Mouse (Mus musculus): ENCODE data around the gene Gm10491. TPM values are rescaled to one million over a fixed set of nuclear protein-coding genes. Genes with fewer than 3 reads are reported as not detected.

Gm10491 gene
- polyA plus RNA-seq, 1 experiment from 2014 or later, result not detected

DNA sequence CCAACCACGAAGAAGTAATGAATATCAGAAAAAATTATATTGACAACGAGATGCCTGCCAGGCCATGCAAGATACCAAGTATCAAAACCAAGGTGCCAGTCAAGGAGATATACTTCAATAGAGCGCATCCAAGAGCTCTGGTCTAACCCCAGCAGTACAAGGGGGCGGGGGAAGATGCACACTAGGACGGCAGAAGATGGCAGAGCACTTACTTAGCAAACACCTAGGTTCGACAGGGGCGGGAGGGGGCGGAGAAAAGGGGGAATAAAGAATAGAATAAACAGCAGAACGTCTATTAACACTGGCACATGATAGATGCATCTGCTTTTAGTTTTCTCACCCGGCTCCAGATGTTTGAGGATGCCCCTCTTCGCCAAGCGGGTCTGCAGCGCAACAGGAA lies 9.4 kb downstream of the Gm10491 start:
- no peaks in the 10 kb centered on the region for H3K9me3 ChIP-seq (ENCODE audit: control insufficient read depth, low read length)
- peak overlapping the region; percentile 48 for H3K9ac ChIP-seq (ENCODE audit: low read length)
- H3K27ac ChIP-seq (ENCODE audit: low read length), result 0 out of 2 replicates have a peak overlapping the region, but pooled peaks have one; percentile 17
- H3K4me1 ChIP-seq (replicated peaks; ENCODE audit: control insufficient read depth, insufficient read depth, low read length), result peaks cover 7% of the 10 kb centered on the region; the same call in 1 of the 2 replicates
- 28% methylated on average over 13 of the region's 13 CpGs for WGBS
- H3K36me3 ChIP-seq (ENCODE audit: control insufficient read depth, insufficient read depth, low read length), result 0 out of 2 replicates have a peak, but pooled peaks cover 4% of the 10 kb centered on the region
- peak overlapping the region; percentile 68 for H3K4me3 ChIP-seq (ENCODE audit: low read length)
- no peak for ATAC-seq (ENCODE audit: low read depth)
- no peaks in the 10 kb centered on the region for H3K27me3 ChIP-seq (ENCODE audit: control insufficient read depth, insufficient read depth, low read depth, low read length)
- peak overlapping the region; percentile 64 for H3K4me2 ChIP-seq (ENCODE audit: low read depth, low read length)

DNA sequence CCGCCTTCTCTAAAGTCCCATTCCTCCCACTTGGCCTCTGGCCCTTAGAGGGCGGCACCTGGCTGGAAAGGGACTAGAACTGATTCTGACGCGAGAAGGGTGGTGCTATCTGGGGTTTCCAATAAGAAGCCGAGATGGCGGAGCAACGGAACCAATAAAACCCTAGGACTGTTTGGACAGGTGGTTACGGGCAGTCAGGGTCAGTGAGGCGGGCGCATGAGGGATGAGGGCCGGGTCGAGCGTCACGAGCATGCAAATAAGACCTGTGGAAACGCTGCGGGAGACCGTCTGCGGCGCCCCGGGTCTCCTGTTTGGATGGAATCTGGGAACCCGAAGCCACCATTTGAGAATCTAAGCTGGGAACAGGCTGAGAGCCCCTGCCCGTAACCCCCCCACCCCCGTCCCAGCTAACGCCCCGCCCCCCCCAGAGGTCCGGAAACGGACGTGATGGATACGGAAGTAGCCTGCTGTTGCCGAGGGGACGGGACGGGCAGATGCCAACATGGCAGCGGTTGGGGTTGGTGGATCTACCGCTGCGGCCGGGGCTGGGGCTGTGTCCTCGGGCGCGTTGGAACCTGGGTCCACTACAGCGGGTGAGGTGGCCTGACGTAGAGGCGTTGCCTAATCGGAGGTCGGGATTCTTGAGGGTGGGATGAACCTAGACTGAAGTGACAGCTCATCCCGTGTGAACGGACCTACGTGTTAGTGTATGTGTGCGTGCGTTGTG lies 23.6 kb downstream of the Gm10491 start, which contains the start of gene Slc35a2:
TSS of gene Slc35a2 (plus strand) at position 188 of the 727 bp plus-strand sequence.
- H3K27ac ChIP-seq (ENCODE audit: low read length), result peak within 1 kb of the TSS; percentile 76
- peak within 1 kb of the TSS; percentile 44 for H3K4me2 ChIP-seq (ENCODE audit: low read depth, low read length)
- peak within 1 kb of the TSS; percentile 55 for H3K9ac ChIP-seq (ENCODE audit: low read length)
- H3K4me3 ChIP-seq (ENCODE audit: low read length), result peak within 1 kb of the TSS; percentile 68
- no peaks in the 10 kb centered on the region for H3K4me1 ChIP-seq (replicated peaks; ENCODE audit: control insufficient read depth, insufficient read depth, low read length)
- no peaks in the 10 kb centered on the region for H3K27me3 ChIP-seq (ENCODE audit: control insufficient read depth, insufficient read depth, low read depth, low read length)
- no peaks in the 10 kb centered on the region for H3K9me3 ChIP-seq (ENCODE audit: control insufficient read depth, low read length)
- peak; percentile 95 for ATAC-seq (ENCODE audit: low read depth)
- no peaks in the 10 kb centered on the region; the same call in 1 of the 2 replicates for H3K36me3 ChIP-seq (ENCODE audit: control insufficient read depth, insufficient read depth, low read length)
- WGBS, result 17% methylated on average over 47 of the region's 49 CpGs

DNA sequence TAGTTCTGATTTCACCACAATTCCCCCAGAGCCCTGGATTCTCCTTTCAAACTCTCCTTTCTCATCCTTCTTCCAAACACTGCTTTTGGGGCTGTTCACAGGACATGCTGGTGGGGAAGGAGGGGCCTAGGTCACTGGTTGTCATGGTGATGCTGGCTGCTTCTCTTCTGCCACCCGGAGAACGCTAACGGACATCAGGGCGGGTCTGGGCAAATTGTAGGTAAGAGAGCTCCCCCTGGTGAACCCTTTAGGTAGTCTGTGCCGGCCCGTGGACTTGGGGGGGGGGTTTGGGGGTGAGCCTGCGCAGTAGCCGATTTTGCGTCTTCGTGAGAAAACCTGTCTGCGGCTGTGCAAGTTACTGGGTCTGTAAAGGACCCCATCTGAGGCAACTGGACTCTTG lies 27.8 kb downstream of the Gm10491 start:
- no peaks in the 10 kb centered on the region for H3K4me1 ChIP-seq (replicated peaks; ENCODE audit: control insufficient read depth, insufficient read depth, low read length)
- peak overlapping the region; percentile 39 for H3K4me2 ChIP-seq (ENCODE audit: low read depth, low read length)
- no peaks in the 10 kb centered on the region for H3K36me3 ChIP-seq (ENCODE audit: control insufficient read depth, insufficient read depth, low read length)
- no peak overlapping the region for H3K4me3 ChIP-seq (ENCODE audit: low read length)
- 15% methylated on average over 11 of the region's 11 CpGs for WGBS
- no peak overlapping the region for H3K9ac ChIP-seq (ENCODE audit: low read length)
- no peak overlapping the region for H3K27ac ChIP-seq (ENCODE audit: low read length)
- ATAC-seq (ENCODE audit: low read depth), result peak; percentile 23; the same call in 1 of the 2 replicates
- H3K27me3 ChIP-seq (ENCODE audit: control insufficient read depth, insufficient read depth, low read depth, low read length), result no peaks in the 10 kb centered on the region
- H3K9me3 ChIP-seq (ENCODE audit: control insufficient read depth, low read length), result no peaks in the 10 kb centered on the region

DNA sequence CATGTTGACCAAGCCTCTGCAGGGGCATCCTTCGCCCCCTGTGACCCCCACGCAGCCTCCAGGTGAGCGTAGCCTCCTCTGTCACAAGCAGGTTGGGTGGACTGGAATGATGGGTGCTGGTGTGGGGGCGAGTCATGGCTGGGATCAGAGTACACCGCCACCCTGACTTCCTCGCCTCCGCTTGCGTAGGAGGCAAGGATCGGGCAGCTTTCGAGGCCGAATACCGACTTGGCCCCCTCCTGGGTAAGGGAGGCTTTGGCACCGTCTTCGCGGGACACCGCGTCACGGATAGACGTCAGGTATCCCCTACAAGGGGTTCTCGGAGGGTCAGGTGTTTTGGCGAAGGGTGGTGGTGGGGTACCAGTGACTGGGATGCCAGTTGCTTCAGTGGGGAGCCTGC lies 29.1 kb downstream of the Gm10491 start:
- Histone ChIP-seq H3K9ac (ENCODE audit: low read length) (peak overlapping the region; percentile 66), H3K9me3 (ENCODE audit: control insufficient read depth, low read length) (no peaks in the 10 kb centered on the region), H3K36me3 (ENCODE audit: control insufficient read depth, insufficient read depth, low read length) (no peaks in the 10 kb centered on the region), H3K27ac (ENCODE audit: low read length) (no peak overlapping the region), H3K4me1 (replicated peaks; ENCODE audit: control insufficient read depth, insufficient read depth, low read length) (no peaks in the 10 kb centered on the region), H3K4me2 (ENCODE audit: low read depth, low read length) (peak overlapping the region; percentile 83), H3K27me3 (ENCODE audit: control insufficient read depth, insufficient read depth, low read depth, low read length) (no peaks in the 10 kb centered on the region), H3K4me3 (ENCODE audit: low read length) (peak overlapping the region; percentile 55)
- WGBS, result 6% methylated on average over 21 of the region's 21 CpGs
- ATAC-seq (ENCODE audit: low read depth), result peak; percentile 24

DNA sequence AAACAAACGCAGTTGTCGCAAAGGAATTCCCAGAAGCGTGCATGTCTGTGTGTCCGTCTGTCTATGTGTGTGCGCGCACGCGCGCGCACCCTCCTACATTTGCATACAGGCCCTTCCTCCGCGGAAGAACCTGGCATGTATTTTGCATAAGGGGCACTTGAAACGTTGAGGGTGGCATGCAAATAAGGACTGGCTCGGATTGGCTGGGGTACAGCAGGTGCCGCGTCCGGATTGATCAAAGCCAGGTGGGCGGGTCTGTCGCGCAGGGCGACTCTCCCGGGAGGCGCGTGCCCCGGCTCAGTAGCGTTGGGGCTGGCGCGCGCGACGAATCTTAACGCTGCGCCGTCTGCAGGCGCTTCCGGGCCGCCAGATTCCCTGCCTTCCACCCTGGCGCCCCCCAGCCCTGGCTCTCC lies 29.6 kb downstream of the Gm10491 start, which contains the start of gene Pim2:
TSS of gene Pim2 (plus strand) at position 256 of the 413 bp plus-strand sequence.
- H3K27me3 ChIP-seq (ENCODE audit: control insufficient read depth, insufficient read depth, low read depth, low read length), result no peaks in the 10 kb centered on the region
- 12% methylated on average over 31 of the region's 38 CpGs for WGBS
- peak within 1 kb of the TSS; percentile 83 for H3K4me2 ChIP-seq (ENCODE audit: low read depth, low read length)
- H3K27ac ChIP-seq (ENCODE audit: low read length), result no peak within 1 kb of the TSS
- H3K4me3 ChIP-seq (ENCODE audit: low read length), result peak within 1 kb of the TSS; percentile 55
- H3K36me3 ChIP-seq (ENCODE audit: control insufficient read depth, insufficient read depth, low read length), result no peaks in the 10 kb centered on the region
- peak within 1 kb of the TSS; percentile 66 for H3K9ac ChIP-seq (ENCODE audit: low read length)
- H3K9me3 ChIP-seq (ENCODE audit: control insufficient read depth, low read length), result no peaks in the 10 kb centered on the region
- peak; percentile 89 for ATAC-seq (ENCODE audit: low read depth)
- H3K4me1 ChIP-seq (replicated peaks; ENCODE audit: control insufficient read depth, insufficient read depth, low read length), result no peaks in the 10 kb centered on the region

DNA sequence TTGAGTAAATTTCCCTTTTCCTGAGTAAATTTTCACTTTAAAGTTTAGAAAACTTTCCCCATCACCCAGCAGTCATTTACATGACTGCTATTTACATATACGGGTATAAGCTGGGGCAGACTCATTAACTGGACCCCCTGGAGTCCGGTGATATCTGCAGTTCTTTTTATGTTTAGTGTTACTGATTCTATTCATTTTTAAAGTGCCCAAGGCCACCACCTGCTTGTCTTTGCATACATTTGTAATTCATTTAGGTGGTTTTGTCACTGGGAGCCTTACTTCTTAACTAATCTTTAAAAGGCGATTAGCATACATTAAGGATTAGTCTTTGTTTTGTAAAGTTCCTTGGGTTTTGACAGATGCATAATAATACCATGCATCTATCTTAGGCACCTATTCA lies 37.8 kb downstream of the Gm10491 start:
- Histone ChIP-seq H3K9me3 (ENCODE audit: control insufficient read depth, low read length) (no peaks in the 10 kb centered on the region), H3K27ac (ENCODE audit: low read length) (no peak overlapping the region), H3K4me3 (ENCODE audit: low read length) (no peak overlapping the region), H3K27me3 (ENCODE audit: control insufficient read depth, insufficient read depth, low read depth, low read length) (no peaks in the 10 kb centered on the region), H3K4me2 (ENCODE audit: low read depth, low read length) (no peak overlapping the region), H3K9ac (ENCODE audit: low read length) (no peak overlapping the region), H3K4me1 (replicated peaks; ENCODE audit: control insufficient read depth, insufficient read depth, low read length) (no peaks in the 10 kb centered on the region), H3K36me3 (ENCODE audit: control insufficient read depth, insufficient read depth, low read length) (0 out of 2 replicates have a peak, but pooled peaks cover 4% of the 10 kb centered on the region)
- ATAC-seq (ENCODE audit: low read depth), result no peak
- WGBS, result 57% methylated on average over 3 of the region's 3 CpGs

DNA sequence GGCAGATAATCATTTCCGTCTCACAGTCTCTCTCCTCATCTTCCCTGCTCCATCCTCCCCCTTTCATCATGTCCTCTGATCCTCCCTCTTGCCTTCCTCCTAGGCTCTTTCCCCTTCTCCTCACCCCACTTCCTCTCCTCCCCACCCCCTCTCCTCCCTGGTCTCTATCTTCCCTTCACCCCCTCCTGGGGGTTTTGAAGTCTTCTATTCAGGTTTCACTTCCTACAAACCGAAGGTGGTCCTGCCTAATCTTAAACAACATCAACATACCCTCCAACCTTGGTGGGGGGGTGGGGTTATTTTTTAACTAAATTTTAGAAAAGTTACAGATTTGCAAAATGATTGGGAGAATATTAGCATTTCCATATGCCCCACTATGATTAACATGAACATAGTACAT lies 39.1 kb downstream of the Gm10491 start:
- H3K9ac ChIP-seq (ENCODE audit: low read length), result no peak overlapping the region
- H3K27ac ChIP-seq (ENCODE audit: low read length), result no peak overlapping the region
- H3K4me2 ChIP-seq (ENCODE audit: low read depth, low read length), result no peak overlapping the region
- no peak for ATAC-seq (ENCODE audit: low read depth)
- no peak overlapping the region for H3K4me3 ChIP-seq (ENCODE audit: low read length)
- H3K4me1 ChIP-seq (replicated peaks; ENCODE audit: control insufficient read depth, insufficient read depth, low read length), result no peaks in the 10 kb centered on the region
- H3K36me3 ChIP-seq (ENCODE audit: control insufficient read depth, insufficient read depth, low read length), result 0 out of 2 replicates have a peak, but pooled peaks cover 4% of the 10 kb centered on the region
- H3K9me3 ChIP-seq (ENCODE audit: control insufficient read depth, low read length), result no peaks in the 10 kb centered on the region
- H3K27me3 ChIP-seq (ENCODE audit: control insufficient read depth, insufficient read depth, low read depth, low read length), result no peaks in the 10 kb centered on the region
- WGBS, result 58% methylated on average over 2 of the region's 2 CpGs

DNA sequence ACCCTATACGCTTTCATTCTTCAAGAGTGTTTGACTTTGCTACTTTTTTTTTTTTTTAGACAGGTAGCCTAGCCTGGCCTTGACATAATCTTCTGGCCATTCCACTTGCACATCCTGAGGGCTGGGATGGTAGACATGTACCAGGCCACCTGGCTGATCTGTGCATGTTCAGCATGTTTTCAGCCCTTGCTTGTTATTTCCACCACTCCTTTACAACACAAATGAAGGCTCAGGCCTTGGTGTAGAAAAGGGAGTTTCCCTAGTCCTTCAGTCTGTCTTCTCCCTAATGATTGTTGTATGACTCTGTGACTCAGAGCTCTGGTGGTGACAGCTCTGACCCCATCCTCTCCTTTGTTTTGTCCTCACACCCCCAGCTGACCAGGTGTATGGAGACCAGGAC lies 40.5 kb downstream of the Gm10491 start:
- 83% methylated on average over 1 of the region's 1 CpGs for WGBS

DNA sequence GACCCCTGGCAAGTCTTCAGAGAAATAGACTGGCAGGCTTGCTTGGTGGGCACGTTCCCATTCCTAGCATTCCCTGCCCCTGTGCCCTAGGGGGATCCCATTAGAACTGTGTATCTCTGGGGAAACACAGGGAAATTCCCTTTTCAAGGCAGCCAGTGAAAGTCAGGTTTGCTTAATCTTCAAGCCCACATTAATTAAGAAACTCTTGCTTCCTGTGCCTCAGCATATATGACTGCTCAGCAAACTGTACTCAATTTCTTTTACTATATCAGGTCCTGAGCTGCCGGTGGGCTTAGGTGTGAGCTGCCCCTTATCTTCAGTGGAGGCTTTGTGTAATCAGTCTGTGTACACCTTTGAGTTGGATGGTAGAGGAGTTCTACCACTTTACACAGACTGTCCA lies 41.8 kb downstream of the Gm10491 start:
- 0 out of 2 replicates have a peak, but pooled peaks cover 4% of the 10 kb centered on the region for H3K36me3 ChIP-seq (ENCODE audit: control insufficient read depth, insufficient read depth, low read length)
- ATAC-seq (ENCODE audit: low read depth), result no peak
- no peak overlapping the region for H3K27ac ChIP-seq (ENCODE audit: low read length)
- H3K4me1 ChIP-seq (replicated peaks; ENCODE audit: control insufficient read depth, insufficient read depth, low read length), result no peaks in the 10 kb centered on the region
- H3K9ac ChIP-seq (ENCODE audit: low read length), result no peak overlapping the region
- H3K9me3 ChIP-seq (ENCODE audit: control insufficient read depth, low read length), result no peaks in the 10 kb centered on the region
- H3K4me3 ChIP-seq (ENCODE audit: low read length), result no peak overlapping the region
- no peaks in the 10 kb centered on the region for H3K27me3 ChIP-seq (ENCODE audit: control insufficient read depth, insufficient read depth, low read depth, low read length)
- WGBS, result 39% methylated on average over 2 of the region's 2 CpGs
- H3K4me2 ChIP-seq (ENCODE audit: low read depth, low read length), result no peak overlapping the region

More for the DNA sequence above, 40.5 kb downstream of the Gm10491 start:
- Histone ChIP-seq H3K36me3 (ENCODE audit: control insufficient read depth, insufficient read depth, low read length) (0 out of 2 replicates have a peak, but pooled peaks cover 4% of the 10 kb centered on the region), H3K9me3 (ENCODE audit: control insufficient read depth, low read length) (no peaks in the 10 kb centered on the region), H3K27me3 (ENCODE audit: control insufficient read depth, insufficient read depth, low read depth, low read length) (no peaks in the 10 kb centered on the region), H3K4me3 (ENCODE audit: low read length) (no peak overlapping the region), H3K9ac (ENCODE audit: low read length) (no peak overlapping the region), H3K4me2 (ENCODE audit: low read depth, low read length) (no peak overlapping the region), H3K4me1 (replicated peaks; ENCODE audit: control insufficient read depth, insufficient read depth, low read length) (no peaks in the 10 kb centered on the region), H3K27ac (ENCODE audit: low read length) (no peak overlapping the region)
- ATAC-seq (ENCODE audit: low read depth), result no peak
